Mouse (Mus musculus) liver, postnatal 0 days (tissue): ENCODE data around the gene Ptprc.

Source experiments
- CTCF ChIP-seq: sonication (generic); IDR thresholded peaks from 2 replicates; pipeline ENCODE4 v1.5.1; 2016; ENCODE audit warnings: antibody characterized with exemption, low read depth
- EP300 ChIP-seq: IDR thresholded peaks from 2 replicates; pipeline ENCODE4 v1.6.1; 2016; ENCODE audit warnings: antibody characterized with exemption, low read depth, mild to moderate bottlenecking

- TF ChIP-seq CTCF (no peak), EP300 (no peak)
Measured at GRCm38 (mm10) chr1:138162638-138163037, 12.9 kb downstream of the Ptprc start.
